ENCODE assay signal across 31 mouse cellular contexts in genomic region chr10:17129391-17130163, GRCm38 (mm10).
DNase-seq lines count a peak whose midpoint lies in the region; ATAC-seq lines count a peak whose summit lies in the region.
"Had no signal": no experiment of that assay in that cellular context is flagged by ENCODE, and none has a peak within 500 bp of the region (broad histone marks: within the 10 kb centered on the region; RNA-seq: fewer than 3 reads in every experiment).

No protein-coding gene starts in this region.

- H3K4me2 ChIP-seq in forebrain, embryonic 15.5 days (replicated peaks), result no peak overlapping the region
- H3K4me2 ChIP-seq: embryonic facial prominence, embryonic 15.5 days; forebrain, embryonic 12.5 days; heart, embryonic 12.5 days; hindbrain, embryonic 13.5 days; limb, embryonic 12.5 days; liver, embryonic 15.5 days; lung, embryonic 15.5 days; midbrain, embryonic 13.5 days; neural tube, embryonic 15.5 days had no signal

- no peak overlapping the region for H3K9ac ChIP-seq in forebrain, embryonic 15.5 days (replicated peaks)
- H3K9ac ChIP-seq: embryonic facial prominence, embryonic 15.5 days; forebrain, embryonic 12.5 days; heart, embryonic 12.5 days; hindbrain, embryonic 13.5 days; limb, embryonic 12.5 days; liver, embryonic 15.5 days; lung, embryonic 15.5 days; midbrain, embryonic 13.5 days; neural tube, embryonic 15.5 days had no signal

- ATAC-seq in cerebellum, adult (ENCODE audit: insufficient number of reproducible peaks, low FRiP score, low TSS enrichment), result peak; percentile 96
- no peak for ATAC-seq in forebrain, embryonic 15.5 days (replicated peaks)
- ATAC-seq: intestine, embryonic 16.5 days; midbrain, embryonic 13.5 days had no signal

- peak; percentile 43 for DNase-seq in NIH3T3 (ENCODE audit: low read depth)
- DNase-seq in cerebellum, adult 8-10 months, result peak; percentile 75
- peak; percentile 81 to 87 for DNase-seq in cerebellum, postnatal 25 days
- DNase-seq in lung, postnatal 36 days, result no peak
- no peak for DNase-seq in gastrocnemius, adult 8-10 months (ENCODE audit: low spot score in 2 of 2)
- DNase-seq: adrenal gland, postnatal 14 days; gastrocnemius, postnatal 25 days; heart, adult 18-20 months; heart, postnatal 4 days; kidney, adult 8-10 months; kidney, postnatal 4 days; lung, postnatal 4 days; retina, postnatal 1 day; right cerebral cortex, postnatal 14 days; spleen, adult 18-20 months; thymus, postnatal 14 days had no signal

- no peaks in the 10 kb centered on the region for H3K9me3 ChIP-seq in forebrain, embryonic 15.5 days
- H3K9me3 ChIP-seq: embryonic facial prominence, embryonic 15.5 days; heart, embryonic 12.5 days; hindbrain, embryonic 13.5 days; liver, embryonic 15.5 days; lung, embryonic 15.5 days; neural tube, embryonic 15.5 days had no signal

- H3K4me1 ChIP-seq in forebrain, embryonic 15.5 days, result no peaks in the 10 kb centered on the region
- H3K4me1 ChIP-seq: embryonic facial prominence, embryonic 10.5 days; embryonic facial prominence, embryonic 15.5 days; forebrain, embryonic 12.5 days; hindbrain, embryonic 13.5 days; limb, embryonic 12.5 days; liver, embryonic 15.5 days; midbrain, embryonic 13.5 days; neural tube, embryonic 15.5 days had no signal

- H3K27me3 ChIP-seq in forebrain, embryonic 15.5 days, result no peaks in the 10 kb centered on the region
- H3K27me3 ChIP-seq: CH12.LX; embryonic facial prominence, embryonic 15.5 days; forebrain, embryonic 12.5 days; heart, embryonic 12.5 days; hindbrain, embryonic 13.5 days; limb, embryonic 12.5 days; liver, embryonic 15.5 days; lung, embryonic 15.5 days; midbrain, embryonic 13.5 days; neural tube, embryonic 15.5 days had no signal

- no peaks in the 10 kb centered on the region for H3K36me3 ChIP-seq in forebrain, embryonic 15.5 days
- H3K36me3 ChIP-seq: embryonic facial prominence, embryonic 10.5 days; embryonic facial prominence, embryonic 15.5 days; forebrain, embryonic 12.5 days; hindbrain, embryonic 13.5 days; limb, embryonic 12.5 days; liver, embryonic 15.5 days; lung, embryonic 15.5 days; midbrain, embryonic 13.5 days; neural tube, embryonic 15.5 days had no signal

- no peak overlapping the region for H3K27ac ChIP-seq in forebrain, embryonic 15.5 days (replicated peaks)
- H3K27ac ChIP-seq: embryonic facial prominence, embryonic 10.5 days; embryonic facial prominence, embryonic 15.5 days; forebrain, embryonic 12.5 days; hindbrain, embryonic 13.5 days; kidney, postnatal 0 days; limb, embryonic 12.5 days; liver, embryonic 15.5 days; lung, embryonic 15.5 days; midbrain, embryonic 13.5 days; neural tube, embryonic 15.5 days had no signal

- 94% methylated on average over 4 of the region's 4 CpGs for WGBS in forebrain, embryonic 15.5 days

- H3K4me3 ChIP-seq in forebrain, embryonic 15.5 days, result no peak overlapping the region
- H3K4me3 ChIP-seq: embryonic facial prominence, embryonic 10.5 days; embryonic facial prominence, embryonic 15.5 days; forebrain, embryonic 12.5 days; heart, embryonic 12.5 days; hindbrain, embryonic 13.5 days; limb, embryonic 12.5 days; liver, embryonic 15.5 days; lung, embryonic 15.5 days; midbrain, embryonic 13.5 days; neural tube, embryonic 15.5 days had no signal

Comparison
In these comparisons a context has a peak if more than half of its experiments do, and no peak if none do; other contexts are left out.
1. DNase-seq: peak in NIH3T3 (single experiment), cerebellum, adult 8-10 months (single experiment) and cerebellum, postnatal 25 days (2 of 2); none in lung, postnatal 36 days (single experiment) and gastrocnemius, adult 8-10 months (0 of 2).